Mouse (Mus musculus): ENCODE data around the gene Gm813.
A peak's percentile ranks its signal among the peaks of the same experiment; 100 is the strongest.
"Not testable (repeated sequence)": the region's sequence is repeated elsewhere in the genome, so short reads cannot be mapped to it uniquely, and the experiment has no call there.

The Gm813 gene

DNA sequence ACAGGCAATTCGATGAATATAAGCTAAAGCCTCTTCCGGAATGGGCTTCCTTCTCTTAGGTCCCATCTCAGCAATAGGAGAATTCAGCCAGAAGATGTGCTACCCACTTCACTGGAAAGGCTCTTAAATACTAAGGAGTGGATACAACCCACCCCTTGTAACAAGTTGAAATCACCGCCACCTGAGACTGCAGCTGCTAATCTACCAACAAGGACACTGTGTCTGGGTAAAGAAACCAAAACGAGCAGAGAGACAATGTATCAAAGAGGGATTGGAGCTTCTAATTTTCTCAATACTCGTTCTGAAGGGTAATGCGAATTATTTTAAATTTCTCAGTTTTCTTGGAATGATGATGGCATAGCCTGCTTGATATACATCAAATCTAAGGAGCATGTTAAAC lies at the start of gene Gm813:
TSS of gene Gm813 (minus strand) at position 101 of the 400 bp plus-strand sequence.
- DNase-seq (ENCODE audit: low read depth), result no peak

DNA sequence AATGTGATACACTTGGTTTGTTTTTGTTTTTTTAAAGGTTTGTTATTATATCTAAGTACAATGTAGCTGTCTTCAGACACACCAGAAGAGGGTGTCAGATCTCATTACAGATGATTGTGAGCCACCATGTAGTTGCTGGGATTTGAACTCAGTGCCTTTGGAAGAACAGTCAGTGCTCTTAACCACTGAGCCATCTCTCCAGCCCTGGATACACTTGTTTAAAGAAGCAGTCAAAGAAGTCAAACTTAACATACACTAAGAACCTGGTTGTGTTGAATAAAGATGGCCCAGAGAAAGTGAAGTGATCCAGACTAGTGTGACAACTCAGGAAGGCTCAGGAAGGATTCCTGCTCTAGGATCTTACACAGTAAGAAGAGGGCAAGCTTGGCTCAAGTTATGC lies 48.4 kb upstream of the Gm813 start:
- DNase-seq (ENCODE audit: low read depth), result not testable (repeated sequence)

DNA sequence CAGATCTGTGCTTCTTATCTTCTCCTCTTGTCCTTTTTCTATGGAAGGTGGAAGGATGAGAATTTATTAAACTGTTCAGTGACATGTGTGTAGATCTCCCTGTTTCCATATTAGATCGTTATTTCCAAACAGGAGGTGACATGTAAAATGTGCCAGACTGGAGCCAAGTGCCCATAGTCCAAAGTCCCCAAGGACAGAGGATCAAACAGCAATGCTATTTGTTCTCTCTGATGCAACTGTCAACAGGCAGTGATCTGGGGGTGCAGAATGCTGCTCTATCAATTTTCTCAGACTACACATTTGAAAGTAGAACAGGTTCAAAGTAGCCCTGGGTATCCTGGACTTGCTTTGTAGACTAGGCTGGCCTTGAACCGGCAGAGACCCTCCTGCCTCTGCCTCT lies 47.0 kb upstream of the Gm813 start:
- no peak for DNase-seq (ENCODE audit: low read depth)

GRCm38 (mm10) chr16:58663021-58663420 lies 46.2 kb upstream of the Gm813 start:
- DNase-seq (ENCODE audit: low read depth), result peak; percentile 25

DNA sequence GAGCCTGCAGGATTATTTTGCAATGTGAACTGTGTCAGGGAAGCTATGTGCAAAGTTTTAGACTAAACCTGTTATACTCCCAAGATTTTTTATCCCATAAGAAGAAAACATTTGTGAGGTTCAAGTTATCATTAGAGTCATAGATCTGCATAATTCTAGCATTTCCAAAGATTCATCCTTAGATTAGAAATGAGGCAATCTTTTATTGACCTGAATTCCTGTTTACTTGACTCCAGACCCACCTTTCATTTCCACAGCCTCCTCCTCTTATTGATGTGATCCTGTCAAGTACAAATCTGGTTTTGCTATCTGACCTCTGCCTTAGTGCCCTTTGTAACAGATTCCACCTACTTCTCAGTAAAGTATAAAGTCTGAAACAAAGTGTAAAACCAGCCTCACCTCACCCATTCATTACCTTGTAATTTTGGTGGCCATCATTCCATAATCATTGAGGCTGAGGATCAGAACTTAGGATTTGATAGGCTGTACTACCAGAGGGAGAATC lies 45.6 kb upstream of the Gm813 start:
- no peak for DNase-seq (ENCODE audit: low read depth)

- no peak for DNase-seq (ENCODE audit: low read depth)
Observed at GRCm38 (mm10) chr16:58661826-58662225, 45.0 kb upstream of the Gm813 start.

DNA sequence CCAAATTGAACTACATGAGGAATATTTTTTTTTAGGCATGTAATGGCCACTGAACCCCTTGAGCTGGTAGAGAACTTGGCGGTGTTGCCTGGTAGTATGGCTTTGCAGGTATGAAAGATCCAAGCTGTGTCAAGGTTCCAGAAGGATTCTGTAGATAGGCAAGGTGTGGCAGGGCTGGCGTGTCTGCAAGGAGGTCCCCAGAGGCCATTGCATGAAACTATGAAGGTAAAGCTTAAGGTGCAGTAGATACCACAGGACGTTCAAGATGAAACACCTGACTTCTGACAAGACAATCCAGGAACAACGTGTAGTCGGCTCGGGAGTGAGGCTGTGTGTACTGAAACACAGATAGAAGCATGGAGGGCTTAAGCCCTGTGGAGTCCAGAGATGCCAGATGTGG lies 41.9 kb upstream of the Gm813 start:
- no peak for DNase-seq (ENCODE audit: low read depth)

- no peak for DNase-seq (ENCODE audit: low read depth)
Observed at GRCm38 (mm10) chr16:58656526-58656925, 39.7 kb upstream of the Gm813 start.

GRCm38 (mm10) chr16:58655751-58656150 lies 39.0 kb upstream of the Gm813 start:
- no peak for DNase-seq (ENCODE audit: low read depth)

DNA sequence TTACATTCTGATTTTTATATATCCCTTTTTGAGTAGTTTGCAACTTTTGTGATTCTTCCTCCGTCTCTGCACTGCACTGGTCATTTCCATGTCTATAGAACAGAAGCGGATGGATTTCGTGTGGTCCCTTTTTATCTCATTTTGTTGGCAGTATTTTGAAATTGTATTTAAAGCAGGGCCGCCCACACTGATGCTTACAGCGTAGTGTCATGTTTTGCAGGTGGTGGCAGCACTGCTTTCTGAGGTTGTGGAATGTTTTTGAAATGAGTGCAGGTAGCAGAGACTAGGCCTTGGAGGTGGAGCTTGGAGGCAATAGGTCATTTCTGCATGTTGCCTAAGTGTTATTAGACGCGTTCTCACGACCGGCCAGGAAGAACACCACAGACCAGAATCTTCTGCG lies 33.2 kb upstream of the Gm813 start:
- DNase-seq (ENCODE audit: low read depth), result no peak

GRCm38 (mm10) chr16:58638689-58639175 lies 22.0 kb upstream of the Gm813 start, which contains the start of gene E330017A01Rik:
Gene E330017A01Rik, minus strand, starts transcription at chr16:58638739.
- DNase-seq (ENCODE audit: low read depth), result no peak

DNA sequence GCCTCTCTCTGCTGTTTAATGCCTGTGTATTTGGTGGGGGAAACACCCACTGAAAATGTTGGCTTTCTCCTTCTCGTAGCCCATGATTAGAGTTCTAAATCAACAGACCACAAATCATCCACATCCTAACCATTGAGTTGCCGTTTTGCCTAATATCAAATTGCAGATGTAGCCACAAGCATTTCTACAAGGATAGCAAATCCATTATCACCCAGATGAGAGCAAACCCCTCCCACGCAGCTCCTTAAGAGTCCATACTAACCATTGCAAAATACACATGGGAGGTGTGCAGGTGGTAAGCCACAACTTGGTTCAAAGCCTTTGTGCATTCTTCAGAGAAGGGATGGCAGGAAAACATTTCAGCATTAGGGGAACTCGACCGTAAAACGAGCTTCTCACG lies 21.2 kb upstream of the Gm813 start:
- no peak for DNase-seq (ENCODE audit: low read depth)

DNA sequence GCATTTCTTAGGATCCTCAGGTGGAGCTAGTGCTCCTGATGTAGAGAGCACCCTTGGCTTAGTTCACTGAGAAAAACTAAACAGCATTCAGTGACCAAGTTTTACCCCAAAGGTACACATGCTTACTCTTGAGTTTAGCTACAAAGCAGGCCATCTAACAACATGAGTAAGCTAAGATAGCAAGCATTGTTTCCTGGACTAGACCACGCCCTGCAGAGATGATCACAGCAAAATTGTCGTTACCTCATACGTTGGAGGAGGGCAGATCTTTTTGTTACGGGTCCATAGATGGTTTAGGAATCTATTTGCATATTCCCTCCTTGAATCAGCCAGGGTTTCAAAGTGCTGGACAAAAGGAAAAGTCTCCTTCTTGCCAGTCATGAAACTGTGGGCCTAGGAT lies 20.7 kb upstream of the Gm813 start:
- no peak for DNase-seq (ENCODE audit: low read depth)

DNA sequence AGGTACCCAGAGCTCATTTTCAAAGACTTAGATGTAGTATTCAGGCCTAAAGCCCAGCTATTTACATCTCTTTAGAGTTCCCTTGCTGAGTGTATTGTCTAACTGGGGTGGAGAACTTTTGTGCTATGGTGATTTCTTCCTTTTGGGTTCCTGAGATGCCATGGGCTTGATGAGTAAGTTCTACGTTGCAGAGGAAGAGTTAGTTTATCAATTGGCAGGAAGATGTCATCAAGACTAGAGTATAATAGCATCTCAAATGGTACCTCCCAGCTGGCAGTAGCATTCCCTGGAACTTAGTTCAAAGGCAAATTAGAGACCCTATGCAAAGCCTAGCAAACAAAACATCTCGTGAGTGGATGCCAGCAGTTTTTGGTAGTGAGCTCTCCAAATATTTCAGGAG lies 19.1 kb upstream of the Gm813 start:
- no peak for DNase-seq (ENCODE audit: low read depth)

DNA sequence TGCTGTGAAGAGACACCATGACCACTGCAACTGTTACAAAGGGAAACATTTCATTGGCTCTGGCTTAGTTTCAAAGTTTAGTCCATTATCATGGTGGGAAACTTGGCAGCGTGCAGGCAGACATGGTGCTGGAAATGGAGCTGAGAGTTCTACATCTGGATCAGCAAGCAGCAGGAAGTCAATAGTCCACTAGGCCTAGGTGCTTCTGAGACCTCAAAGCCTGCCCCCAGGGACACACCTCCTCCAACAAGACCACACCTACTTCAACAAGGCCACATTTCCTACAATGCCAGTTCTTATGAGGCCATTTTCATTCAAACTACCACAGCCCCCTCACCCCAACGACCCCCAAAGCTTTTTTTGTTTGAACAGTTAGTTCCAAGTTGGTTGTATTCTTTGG lies 13.0 kb upstream of the Gm813 start:
- no peak for DNase-seq (ENCODE audit: low read depth)

GRCm38 (mm10) chr16:58628968-58629367 lies 12.2 kb upstream of the Gm813 start:
- DNase-seq (ENCODE audit: low read depth), result no peak

DNA sequence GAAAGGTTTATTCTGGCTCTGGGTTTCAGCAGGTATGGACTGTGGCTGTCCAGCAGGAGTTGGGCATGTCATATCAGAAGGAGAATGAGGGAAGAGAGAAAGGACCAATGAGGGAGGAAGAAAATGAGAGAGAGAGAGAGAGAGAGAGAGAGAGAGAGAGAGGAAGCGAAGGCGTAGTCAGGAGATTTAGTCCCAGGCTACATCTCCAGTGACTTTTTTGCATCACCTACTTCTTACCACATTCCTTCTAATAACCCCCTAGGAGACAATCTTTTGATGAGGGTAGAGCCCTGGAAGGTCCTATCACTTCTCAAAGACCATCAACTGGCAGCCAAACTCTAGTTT lies 11.5 kb upstream of the Gm813 start:
- DNase-seq (ENCODE audit: low read depth), result no peak

GRCm38 (mm10) chr16:58627597-58628335 lies 11.0 kb upstream of the Gm813 start:
- DNase-seq (ENCODE audit: low read depth), result no peak

GRCm38 (mm10) chr16:58623944-58624343 lies 7.2 kb upstream of the Gm813 start:
- DNase-seq (ENCODE audit: low read depth), result peak; percentile 55

DNA sequence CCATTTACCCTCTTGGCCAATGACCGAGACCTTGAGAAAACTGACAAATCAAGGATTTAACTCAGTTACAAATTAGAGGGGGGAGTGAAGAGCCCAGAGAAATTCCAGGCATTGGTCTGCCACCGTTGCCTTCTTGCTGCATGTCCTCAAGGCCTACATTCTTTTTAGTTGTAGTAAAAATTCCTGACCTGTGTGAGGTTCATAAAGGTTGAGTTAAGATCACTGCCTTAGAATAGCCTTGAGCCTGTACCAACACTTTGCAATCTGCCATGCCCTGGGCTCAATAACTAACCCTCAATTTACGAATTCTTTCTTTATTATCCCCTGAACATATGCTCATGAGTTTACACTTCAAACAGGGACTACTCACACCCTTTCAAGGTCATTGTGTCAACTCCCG lies 6.3 kb upstream of the Gm813 start:
- DNase-seq (ENCODE audit: low read depth), result no peak

DNA sequence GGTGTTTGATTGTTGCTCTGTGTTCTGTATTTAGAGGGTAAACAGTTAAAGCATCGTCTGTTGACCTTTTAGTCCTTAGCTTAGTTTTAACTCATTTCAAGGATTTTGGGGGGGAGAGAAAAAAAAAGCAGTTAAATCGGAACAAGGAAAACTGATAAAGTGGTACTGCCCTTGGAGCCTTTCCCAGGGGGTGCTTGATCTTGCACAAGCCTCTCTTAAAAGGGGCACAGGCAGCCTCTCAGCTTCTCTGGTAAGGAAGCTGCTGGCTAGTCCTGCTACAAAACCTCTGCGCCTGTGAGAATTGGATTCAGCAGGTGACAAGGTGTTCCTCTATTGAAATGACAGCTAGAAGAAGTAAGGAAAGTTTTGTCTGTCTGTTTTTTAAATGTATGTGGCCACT lies 5.6 kb upstream of the Gm813 start:
- no peak for DNase-seq (ENCODE audit: low read depth)

- DNase-seq (ENCODE audit: low read depth), result no peak
Observed at GRCm38 (mm10) chr16:58617346-58617745, 568 bp upstream of the Gm813 start.

GRCm38 (mm10) chr16:58612969-58613368 lies 3.8 kb downstream of the Gm813 start:
- no peak for DNase-seq (ENCODE audit: low read depth)

GRCm38 (mm10) chr16:58607101-58607500 lies 9.7 kb downstream of the Gm813 start:
- DNase-seq (ENCODE audit: low read depth), result no peak
